Mouse (Mus musculus) natural killer cell, adult 2 months (primary cell): ENCODE measurements at regions not wholly inside any gene's neighbourhood (a gene's known extent, or its start where the extent isn't known, plus 50 kb on each side); places are given as distances from the start of the nearest gene placed in this dataset.
A peak's percentile ranks its signal among the peaks of the same experiment; 100 is the strongest.
"Not testable (repeated sequence)": the region's sequence is repeated elsewhere in the genome, so short reads cannot be mapped to it uniquely, and the experiment has no call there.

Experiments
- DNase-seq, 2 experiments: peaks; one replicate each; pipeline ENCODE4 v3.0.0; 2022; ENCODE audit warnings: low spot score in 2 of 2

DNA sequence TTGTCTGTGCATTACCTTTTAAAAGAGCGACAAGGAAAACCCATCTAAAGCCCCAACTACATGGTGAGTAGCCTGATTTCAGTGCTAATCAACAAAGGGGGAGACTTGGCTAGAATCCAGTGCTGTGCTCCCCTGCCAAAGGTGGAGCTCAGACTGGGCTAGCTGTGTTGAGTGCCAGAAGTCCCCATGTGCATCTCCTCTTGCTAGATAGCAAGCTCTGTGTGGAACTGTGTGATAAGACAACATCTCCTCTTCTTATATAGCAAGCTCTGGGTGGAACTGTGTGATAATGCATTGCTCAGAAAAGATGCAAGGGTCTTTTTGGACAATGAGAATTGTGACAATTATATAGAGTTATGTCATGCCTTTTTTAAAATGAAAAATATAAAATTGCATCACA is 741.4 kb downstream of the Adam6a start:
- no peak for DNase-seq

DNA sequence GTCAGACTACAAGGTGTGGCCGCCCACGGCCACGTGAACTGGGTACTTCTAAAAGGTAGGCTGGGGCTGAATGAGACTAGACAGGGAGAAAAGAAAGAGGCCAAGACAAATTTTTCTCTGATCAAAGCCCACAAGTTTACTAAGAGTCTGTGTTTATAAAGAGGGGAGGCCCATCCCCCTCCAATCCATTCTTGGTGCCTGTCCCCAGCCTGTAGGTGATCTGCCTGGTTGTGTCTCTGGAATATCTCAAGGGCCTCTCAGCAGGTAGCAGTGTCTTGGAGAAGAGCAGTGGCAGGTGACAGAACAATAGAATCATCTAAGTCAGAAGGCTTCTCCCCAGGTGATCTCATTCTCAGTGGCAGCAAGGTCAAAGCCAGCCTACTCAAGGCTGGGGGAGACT is 743.3 kb downstream of the Adam6a start:
- DNase-seq: no peak

DNA sequence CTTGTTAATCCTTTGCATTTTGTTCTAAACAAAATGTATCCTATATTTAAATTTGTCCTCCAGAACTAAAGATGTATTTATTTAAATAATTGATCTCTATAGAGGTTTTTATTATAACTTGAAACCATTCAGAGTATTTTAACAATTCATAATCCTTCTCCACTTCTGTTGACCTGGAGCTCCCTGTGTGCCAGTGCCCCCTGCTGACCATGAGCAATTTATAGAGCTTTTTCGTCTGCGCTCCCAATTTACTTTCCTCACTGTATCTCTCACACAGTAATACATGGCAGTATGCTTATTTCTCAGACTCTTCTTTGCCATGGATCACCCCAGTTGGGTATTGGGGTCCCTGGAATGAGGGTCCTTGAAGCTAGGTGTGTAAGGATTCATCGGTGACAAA is 747.4 kb downstream of the Adam6a start:
- DNase-seq: no peak

DNA sequence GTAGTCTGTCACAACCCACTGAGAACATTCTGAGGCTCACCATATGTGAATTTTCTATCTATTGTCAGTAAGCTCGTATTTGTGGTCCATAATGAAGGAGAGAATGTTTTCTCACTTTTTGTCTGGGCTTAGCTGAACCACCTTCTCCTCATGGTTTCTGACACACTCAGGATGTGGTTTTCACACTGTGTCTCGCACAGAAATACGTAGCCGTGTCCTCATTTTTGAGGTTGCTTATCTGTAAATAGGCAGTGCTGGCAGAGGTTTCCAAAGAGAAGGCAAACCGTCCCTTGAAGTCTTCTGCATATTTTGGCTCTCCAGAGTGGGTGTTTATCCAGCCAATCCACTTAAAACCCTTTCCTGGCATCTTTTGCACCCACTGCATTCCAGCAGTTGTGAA is 756.1 kb downstream of the Adam6a start:
- peak; percentile 45 to 69 for DNase-seq

DNA sequence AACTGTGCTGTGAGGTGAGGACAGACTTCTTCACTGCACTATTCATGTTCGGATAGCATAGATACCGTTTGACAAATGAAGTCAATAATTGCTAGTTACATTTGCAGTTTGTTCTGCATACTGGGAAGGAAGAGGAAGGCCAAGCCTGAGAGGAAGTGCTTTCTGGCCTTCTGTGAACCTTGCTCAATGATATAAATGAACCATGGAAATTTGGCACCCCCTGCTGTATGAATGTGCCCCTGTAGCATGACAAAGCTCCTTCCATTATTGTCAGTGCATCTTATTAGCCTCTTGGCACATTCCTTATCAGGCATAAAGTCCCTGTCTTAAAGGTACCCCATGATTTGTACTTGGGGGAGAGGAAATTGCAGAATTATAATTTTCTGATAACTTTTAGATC is 758.0 kb downstream of the Adam6a start:
- DNase-seq: no peak

DNA sequence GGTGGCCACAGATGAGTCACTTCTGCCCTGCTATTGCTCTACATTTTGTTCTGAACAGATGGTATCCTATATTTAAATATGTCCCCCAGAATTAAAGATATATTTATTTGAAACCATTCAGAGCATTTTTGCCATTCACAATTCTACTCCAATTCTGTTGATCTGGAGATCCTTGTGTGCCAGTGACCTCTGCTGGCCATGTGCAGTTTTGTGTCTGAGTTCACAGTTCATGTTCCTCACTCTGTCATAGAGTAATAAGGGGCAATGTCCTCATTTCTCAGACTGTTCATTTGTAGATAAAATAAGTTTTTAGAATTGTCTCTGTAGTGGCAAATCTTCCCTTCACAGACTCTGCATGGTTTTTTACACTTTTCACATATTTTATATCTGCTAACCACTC is 788.8 kb downstream of the Adam6a start:
- peak in 1 of 2 experiments; percentile 24 for DNase-seq

DNA sequence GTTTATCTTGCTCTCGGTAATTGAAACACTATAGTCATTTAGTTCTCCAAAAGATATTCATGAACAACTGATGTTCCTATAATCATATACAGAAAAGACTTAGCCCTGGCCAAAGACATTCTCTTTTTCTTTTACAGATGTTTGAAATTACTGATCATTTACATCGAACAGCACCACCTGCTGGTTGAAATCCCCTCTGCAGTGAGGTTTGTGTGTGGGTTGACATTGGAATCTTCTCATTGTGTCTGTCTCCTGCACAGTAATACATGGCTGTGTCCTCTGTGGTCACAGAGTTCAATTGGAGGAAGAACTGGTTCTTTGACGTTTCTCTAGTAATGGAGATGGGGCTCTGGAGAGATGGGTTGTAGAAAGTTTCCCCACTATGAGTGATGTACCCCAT is 822.6 kb downstream of the Adam6a start:
- DNase-seq: peak; percentile 9 to 19

DNA sequence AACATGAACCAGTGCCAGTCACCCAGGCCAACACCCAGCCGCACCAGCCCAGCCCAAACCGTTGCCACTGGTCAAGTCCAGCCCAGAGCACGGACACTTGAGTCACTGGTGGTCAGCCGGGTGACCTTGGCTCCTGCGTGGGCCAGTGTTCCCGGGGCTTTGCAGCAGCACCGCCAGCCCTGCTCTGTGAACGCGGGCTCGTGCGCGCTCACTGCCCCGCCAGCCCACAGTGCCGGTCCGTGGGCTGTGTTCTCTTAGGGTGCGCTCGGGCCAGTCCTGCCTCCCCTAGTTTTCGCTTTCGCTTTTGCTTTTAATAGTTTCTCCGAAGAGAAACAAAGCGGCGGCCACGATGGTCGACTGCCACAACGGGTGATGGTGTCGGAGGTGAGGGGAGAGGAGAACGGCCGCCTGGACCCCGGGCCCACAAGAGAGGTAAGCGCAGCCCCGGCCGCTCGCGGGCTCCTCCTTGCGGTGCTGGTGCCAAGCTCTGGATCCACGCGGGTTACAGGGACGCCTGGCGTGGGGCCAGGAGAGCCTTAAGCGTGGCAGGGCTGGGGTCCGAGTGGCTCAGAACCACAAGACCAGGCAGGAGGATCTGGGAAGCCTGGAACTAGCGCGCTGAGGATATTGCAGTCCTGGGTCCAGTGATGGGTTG is 835.1 kb downstream of the Adam6a start:
- DNase-seq: peak; percentile 43 to 52

DNA sequence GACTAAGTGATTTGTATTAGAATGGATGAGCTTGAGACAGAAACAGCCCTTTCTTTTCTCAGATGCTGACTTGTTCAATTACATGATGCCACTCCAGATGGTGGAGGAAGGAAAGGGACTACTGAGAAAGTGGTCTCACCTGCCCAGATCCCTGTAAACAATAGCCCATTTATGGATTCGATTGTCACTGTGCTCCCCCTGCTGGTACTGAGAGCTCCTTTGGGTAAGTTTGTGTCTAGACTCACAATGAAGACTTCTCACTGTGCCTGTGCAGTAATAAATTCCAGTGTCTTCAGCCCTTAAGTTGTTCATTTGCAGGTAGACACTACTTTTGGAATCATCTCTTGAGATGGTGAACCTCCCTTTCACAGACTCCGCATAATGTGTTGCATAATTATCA is 847.7 kb downstream of the Adam6a start:
- DNase-seq: no peak

DNA sequence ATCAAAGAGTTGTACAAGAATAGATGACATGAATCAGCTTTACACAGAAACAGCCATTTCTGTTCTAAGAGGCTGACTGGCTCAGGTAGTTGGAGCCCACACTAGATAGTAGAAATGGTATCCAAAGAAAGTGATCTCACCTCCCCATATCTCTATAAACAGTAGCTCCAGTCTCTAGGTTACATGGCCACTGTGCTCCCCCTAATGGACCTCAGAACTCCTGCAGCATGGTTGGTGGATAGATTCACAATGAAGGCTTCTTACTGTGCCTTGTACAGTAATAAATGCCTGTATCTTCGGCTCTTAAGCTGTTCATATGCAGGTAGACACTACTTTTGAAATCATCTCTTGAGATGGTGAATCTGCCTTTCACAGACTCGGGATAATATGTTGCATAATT is 862.5 kb downstream of the Adam6a start:
- no peak for DNase-seq

DNA sequence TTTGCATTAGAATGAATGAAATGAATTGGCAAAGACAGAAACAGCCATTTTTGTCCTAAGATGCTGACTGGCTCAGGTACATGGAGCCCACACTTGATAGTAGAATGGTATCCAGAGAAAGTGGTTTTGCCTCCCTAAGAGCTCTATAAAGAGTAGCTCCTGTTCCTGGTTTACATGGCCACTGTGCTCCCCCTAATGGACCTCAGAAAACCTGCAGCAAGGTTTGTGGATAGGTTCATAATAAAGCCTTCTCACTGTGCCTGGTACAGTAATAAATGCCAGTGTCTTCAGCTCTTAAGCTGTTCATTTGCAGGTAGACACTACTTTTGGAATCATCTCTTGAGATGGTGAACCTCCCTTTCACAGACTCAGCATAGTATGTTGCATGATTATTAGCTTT is 890.8 kb downstream of the Adam6a start:
- DNase-seq: no peak

DNA sequence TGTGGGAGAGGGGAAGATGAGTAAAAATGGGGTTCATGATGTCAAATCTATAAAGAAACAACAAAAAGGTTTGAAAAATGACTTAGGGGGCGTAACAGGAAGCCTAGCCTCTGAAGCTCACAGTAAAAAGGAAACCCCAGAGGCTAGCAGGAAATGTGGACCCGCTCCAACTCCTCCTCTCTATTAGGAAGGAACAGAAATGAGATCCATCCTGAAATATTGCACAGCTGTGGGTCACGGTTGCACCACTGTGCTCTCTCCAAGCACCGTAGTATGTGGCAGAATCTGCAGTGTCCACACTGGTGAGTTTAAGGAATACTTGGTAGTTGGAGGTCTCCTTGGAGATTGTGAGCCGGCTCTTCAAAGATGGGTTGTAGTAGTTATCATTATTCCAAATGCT is 918.3 kb downstream of the Adam6a start:
- no peak for DNase-seq

DNA sequence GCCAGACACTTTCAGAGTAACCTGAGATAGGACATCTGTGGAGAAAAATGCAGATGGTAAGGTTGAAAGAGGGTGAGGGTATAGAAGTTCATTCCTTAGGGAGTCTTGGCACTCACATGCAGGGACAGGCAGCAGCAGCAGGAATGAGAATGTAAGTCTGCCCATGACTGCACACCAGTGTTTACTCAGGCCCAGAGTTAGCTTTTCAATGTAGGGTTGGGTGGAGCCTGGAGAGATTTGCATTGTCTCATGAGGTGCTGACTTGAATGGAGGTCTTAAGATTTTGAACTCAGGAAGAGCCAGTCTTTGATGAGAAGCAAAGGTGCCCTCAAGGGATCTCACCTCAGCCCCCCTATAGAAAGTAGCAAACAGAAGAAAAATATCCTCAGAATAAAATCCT is 918.9 kb downstream of the Adam6a start:
- no peak for DNase-seq

DNA sequence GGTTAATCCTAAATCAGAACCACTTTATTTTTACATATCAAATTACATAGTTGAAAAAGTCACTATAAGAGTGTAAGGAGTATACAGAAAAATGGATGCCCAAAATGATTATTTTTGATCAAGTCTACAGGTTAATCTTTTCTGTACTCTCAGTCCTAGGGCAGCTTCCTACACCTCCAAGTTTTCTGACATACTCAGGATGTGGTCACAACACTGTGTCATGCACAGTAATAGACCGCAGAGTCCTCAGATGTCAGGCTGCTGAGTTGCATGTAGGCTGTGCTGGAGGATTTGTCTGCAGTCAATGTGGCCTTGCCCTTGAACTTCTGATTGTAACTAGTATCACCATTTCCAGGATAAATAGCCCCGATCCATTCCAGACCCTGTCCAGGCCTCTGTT is 925.1 kb downstream of the Adam6a start:
- DNase-seq: peak; percentile 26 to 52

DNA sequence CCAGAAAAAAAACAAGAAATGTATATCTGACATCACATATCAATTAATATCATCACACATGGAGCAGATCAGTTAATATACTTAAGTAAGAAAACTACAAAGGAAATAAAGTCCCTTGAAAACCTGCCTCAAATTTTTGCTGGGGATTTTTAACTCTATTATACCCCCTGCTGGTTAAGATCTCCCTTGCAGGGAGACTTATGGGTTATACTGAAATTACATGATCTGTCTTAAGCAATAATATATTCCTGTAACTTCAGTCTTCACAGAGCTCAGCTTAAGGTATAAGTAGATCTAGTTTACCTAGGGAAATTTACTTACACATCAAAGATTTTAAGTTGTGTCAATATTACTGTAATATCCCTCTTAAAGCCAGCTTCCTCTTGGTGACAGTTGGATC is 929.0 kb downstream of the Adam6a start:
- DNase-seq: not testable (repeated sequence)

DNA sequence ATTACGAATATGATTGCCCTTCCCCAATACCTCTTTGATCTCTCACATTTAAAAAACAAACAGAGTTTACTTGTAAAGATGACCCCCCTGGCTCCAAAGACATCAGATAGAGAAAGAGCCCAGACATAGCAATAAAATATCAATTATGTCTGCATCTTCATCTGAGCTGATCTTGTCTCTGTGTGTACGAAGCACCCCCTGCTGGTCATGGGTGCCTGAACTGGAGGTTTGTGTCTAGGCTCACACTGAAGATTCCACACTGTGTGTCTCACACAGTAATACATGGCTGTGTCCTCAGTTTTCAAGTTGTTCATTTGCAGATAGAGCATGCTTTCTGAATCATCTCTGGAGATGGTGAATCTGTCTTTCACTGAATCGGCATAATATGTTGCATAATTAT is 935.0 kb downstream of the Adam6a start:
- DNase-seq: no peak

DNA sequence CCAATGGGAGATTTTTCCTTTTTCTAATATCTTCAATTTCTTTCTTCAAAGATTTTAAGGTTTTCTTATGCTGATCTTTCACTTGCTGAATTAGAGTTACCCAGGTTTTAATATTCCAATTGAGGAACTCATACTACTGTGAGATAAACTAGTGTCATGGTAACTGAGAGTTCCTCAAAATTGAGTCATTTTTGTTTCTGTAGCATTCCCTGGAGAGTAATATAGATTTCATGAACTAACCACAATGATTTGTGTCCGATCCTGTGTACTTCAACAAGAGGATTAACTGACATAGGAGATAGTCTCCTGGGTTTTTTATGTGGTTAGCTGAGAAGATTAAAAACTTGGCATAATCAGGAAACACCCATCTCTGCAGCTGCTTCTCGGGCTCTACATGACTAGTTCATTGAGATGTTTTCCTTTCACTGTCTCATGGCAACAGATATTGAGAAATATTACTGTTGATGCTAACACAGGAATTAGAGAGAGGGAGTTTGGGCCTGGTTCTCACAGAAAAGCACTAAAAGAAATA is 949.9 kb downstream of the Adam6a start:
- not testable (repeated sequence) for DNase-seq

DNA sequence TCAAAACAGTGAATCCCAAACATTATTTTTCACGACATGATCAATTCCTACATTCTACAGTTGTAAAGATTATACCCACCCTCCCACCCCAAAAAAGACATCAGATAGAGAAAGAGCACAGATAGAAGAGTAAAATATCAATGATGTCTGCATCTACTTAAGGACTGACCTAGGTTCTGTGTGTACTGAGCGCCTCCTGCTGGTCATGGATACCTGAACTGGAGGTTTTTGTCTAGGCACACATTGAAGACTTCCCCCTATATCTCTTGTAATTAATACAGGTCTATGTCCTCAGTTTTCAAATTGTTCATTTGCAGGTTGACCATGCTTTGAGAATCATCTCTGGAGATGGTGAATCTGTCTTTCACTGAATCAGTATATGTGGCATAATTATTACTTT is 952.0 kb downstream of the Adam6a start:
- peak in 1 of 2 experiments; percentile 22 for DNase-seq

DNA sequence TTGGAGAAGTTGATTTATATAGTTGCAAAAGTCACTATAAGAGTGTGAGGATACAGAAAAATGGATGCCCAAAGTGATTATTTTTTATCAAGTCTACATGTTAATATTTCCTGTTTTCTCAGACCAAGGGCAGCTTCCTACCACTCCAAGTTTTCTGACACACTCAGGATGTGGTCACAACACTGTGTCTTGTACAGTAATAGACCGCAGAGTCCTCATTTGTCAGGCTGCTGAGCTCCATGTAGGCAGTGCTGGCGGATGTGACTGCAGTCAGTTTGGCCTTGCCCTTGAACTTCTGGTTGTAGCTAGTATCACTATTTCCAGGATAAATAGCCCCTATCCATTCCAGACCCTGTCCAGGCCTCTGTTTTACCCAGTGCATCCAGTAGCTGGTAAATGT is 969.4 kb downstream of the Adam6a start:
- peak in 1 of 2 experiments; percentile 9 for DNase-seq

DNA sequence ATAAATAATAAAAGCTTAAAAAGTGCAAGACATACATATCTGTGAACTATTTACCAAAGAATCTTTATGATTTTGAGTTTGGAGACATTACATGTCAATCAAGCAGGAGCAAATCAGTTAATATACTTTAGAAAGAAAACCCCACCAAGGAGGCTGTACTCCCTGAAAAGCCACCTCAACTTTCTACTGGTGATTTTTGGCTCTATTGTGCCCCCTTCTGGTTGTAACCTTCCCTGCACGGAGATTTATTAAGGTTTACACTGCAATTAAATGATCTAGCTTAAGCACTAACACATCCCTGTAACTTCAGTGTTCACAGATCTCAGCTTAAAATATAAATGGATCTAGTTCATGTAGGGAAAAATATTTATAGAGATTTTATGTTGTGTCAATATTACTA is 998.4 kb downstream of the Adam6a start:
- not testable (repeated sequence) for DNase-seq

DNA sequence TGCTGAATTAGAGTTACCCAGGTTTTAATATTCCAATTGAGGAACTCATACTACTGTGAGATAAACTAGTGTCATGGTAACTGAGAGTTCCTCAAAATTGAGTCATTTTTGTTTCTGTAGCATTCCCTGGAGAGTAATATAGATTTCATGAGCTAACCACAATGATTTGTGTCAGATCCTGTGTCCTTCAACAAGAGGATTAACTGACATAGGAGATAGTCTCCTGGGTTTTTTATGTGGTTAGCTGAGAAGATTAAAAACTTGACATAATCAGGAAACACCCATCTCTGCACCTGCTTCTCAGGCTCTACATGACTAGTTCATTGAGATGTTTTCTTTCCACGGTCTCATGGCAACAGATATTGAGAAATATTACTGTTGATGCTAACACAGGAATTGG is 1001.2 kb downstream of the Adam6a start:
- DNase-seq: not testable (repeated sequence)

DNA sequence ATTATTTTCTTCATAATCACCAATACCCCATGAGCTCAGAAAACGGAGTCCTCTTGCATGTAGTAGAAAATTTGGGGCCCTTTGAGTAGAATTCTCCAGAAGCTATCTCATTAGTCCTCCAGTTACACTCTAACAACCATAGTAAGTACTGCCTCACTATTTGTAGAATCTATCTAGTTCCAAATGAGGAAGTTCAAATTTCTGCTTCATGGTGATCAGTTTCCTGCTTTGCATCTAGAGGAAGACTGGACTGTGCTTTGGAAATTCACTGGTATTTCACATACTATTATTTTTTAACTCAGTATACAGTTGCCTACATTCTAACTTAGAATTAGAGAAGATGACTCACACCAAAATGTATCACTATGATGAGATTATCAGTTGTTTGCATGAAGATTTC is 1018.7 kb downstream of the Adam6a start:
- DNase-seq: no peak

DNA sequence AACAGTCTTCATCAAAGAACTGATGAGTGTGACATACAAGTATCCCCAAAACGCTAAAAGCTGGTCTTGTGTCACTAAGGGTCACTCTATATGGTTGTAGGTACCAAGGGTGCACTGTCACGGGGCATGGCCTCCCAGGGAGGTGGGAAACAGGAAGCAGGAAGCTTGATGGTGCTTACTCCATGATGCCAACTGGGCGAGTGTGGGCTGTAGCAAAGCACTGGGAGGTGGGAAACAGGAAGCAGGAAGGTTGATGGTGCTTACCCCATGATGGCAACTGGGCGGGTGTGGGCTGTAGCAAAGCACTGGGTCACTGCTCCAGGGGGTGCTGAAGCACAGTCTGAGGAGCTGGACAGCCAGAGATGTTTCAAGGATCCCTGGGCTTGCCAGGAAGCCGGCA is 1019.3 kb downstream of the Adam6a start:
- DNase-seq: no peak

DNA sequence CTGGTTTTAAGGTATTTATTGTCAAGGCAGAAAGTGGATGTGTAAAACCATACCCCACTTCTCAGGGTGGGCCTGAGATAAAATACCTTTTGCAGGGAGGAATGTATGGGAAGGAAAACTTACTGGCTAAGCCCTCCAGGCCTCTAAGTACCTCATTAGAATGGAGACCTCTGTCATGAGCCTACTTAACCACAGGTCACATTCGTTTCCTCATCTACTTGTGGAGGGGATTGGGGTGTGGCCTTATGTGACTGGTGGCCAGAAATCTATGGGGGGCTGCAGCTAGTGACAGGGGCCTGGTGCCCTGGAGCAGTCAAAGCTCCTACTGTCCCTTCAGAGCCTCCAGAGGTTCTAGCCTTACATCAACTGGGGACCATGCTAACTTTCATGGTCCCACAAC is 1020.0 kb downstream of the Adam6a start:
- DNase-seq: no peak
